Mouse (Mus musculus) thymus, postnatal 10 days (tissue): Measurements from ENCODE around the gene Atp5d.

Experiments used
- DNase-seq, 2 experiments: peaks; one replicate each; pipeline ENCODE4 v3.0.0; 2021; ENCODE audit warnings: low spot score in 2 of 2

Atp5d gene

GRCm38 (mm10) chr10:80180288-80180687 lies 41.9 kb downstream of the Atp5d start:
- no peak for DNase-seq

GRCm38 (mm10) chr10:80180823-80181222 lies 42.4 kb downstream of the Atp5d start:
- DNase-seq: no peak

- no peak for DNase-seq
Measured at GRCm38 (mm10) chr10:80182547-80182946, 44.1 kb downstream of the Atp5d start.

- DNase-seq: no peak
Measured at GRCm38 (mm10) chr10:80186649-80187048, 48.2 kb downstream of the Atp5d start.

GRCm38 (mm10) chr10:80187739-80188138 lies 49.3 kb downstream of the Atp5d start:
- no peak for DNase-seq

GRCm38 (mm10) chr10:80188453-80189024 lies 50.1 kb downstream of the Atp5d start:
- DNase-seq: no peak

- DNase-seq: no peak
Measured at GRCm38 (mm10) chr10:80189999-80190398, 51.6 kb downstream of the Atp5d start.

GRCm38 (mm10) chr10:80190491-80191051 lies 52.1 kb downstream of the Atp5d start:
- DNase-seq: no peak

- no peak for DNase-seq
Measured at GRCm38 (mm10) chr10:80193976-80194375, 55.5 kb downstream of the Atp5d start.

GRCm38 (mm10) chr10:80194441-80194840 lies 56.0 kb downstream of the Atp5d start:
- no peak for DNase-seq
